Mouse (Mus musculus): ENCODE data around the gene Exosc5.

DNA sequence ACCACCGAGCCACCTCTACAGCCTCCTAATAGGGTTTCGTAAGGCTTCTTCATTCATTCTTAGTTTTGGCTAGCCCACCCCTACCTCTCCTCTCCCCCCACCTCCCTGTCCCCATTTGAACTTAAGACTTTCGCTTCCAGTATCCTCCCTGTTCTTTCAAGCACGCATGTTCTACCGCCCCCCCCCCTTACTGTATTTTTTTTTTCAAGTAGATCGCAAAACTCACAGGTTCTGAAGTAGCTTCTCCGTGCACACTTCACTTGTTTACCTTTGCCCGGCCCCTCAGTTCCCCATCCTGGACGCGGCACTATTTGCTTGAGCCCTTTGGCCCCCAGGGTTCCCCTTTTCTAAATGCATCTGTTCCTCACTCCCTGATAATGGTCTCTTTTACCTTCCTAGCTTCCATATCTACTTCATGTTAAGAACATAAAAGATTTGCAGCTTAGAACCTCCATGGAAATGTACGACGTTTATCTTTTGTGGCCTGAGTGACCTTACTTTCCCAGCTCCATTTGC, 6.7 kb upstream of the Exosc5 start:
- no peak for TF ChIP-seq CTCF (IDR thresholded peaks at IDR 0.05; ENCODE audit: low read depth)
- TF ChIP-seq EP300 (IDR thresholded peaks at IDR 0.05; ENCODE audit: low read depth), result no peak
